Mouse (Mus musculus): ENCODE measurements around the gene Ern1.

Gene Ern1

DNA sequence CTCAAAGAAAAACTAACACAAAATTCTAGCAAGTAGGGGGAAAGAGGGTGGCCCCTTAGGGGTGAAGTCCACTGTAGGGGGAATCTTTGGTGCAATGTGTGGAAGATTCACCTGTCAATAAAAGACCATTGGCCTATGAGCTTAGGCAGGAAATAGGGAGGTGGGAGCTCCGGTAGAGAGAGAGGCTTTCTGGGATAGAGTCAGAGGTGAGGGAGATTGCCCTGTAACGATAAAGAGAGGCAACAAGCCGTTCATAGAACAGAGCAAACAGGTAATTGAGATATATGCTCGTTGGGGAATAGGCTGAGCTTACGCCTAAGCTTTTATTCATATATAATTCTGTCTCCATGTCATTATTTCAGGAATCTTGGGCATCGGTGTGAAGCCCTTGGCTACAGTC lies 100.6 kb downstream of the Ern1 start:
- no peak for DNase-seq

DNA sequence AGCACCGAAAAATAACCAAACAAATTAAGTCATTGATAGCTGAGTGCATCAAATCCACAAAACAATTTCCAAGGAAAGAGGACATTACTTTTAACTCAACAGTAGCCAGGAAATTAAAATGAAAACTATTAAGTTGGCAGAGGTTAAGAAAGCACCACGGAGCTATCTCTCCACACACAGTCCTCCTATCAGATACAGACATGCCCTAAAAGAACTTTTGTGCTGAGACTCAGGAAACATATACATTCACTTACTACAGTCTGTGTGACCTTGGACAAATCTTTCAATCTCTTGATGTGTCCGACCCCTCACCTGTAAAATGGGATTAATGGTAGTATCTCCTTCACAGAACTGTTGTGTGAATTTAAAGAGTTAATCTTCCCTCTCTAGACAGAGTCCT lies 101.2 kb downstream of the Ern1 start:
- no peak for DNase-seq

DNA sequence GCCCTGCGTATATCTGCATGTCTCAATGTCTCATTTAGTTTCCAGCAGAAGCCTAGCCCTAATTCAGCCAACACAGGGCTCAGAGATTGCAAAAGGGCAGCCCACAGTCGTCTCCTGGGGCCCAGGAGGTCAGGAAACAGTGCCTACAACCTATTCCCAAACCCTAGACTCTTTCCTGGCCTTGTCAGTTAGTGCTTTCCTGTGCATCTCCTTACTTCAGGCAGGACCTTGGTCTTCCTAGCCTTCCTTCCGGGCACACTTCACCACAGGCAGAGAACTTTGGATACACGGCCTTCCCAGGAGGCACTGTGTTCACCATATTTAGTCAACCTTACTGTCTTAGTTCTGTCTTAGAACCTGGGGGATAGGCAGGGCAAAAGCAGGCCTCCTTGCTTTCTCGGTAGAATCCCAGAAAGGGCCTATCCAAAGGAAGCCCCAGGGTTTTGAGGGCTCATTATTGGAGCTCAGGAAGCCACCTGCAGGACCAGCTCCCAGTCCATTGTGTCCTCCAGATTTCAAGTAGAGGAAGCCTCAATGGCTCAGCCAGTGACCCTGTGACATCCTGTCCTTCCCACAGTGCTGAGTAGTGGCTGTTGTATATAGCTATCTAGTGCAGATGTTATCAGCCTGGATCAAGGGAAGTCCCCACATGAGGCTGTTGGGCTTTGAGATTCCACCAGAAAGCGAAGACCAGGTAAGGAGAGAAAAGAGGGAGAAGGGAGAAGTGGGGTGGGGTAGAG lies 104.4 kb downstream of the Ern1 start:
- DNase-seq: no peak

DNA sequence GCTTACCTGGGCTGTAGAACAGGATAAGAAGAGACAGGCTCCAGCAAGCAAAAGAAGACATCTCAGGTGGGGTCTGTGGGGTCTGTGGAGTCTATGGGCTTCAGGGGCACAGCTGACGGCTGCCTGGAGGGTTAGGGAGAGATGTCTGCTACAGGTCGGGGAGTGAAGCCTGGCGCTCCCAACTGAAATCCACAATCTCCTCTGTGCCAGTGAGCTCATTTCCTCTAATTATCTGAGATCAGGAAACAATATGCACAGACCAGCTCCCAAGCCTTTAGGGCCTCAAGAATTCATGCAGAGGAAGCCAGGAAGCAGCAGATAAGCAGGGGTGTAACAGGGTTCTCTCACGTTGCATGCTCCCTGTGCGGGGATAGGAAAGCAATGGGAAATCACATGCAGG lies 105.2 kb downstream of the Ern1 start:
- no peak for DNase-seq

DNA sequence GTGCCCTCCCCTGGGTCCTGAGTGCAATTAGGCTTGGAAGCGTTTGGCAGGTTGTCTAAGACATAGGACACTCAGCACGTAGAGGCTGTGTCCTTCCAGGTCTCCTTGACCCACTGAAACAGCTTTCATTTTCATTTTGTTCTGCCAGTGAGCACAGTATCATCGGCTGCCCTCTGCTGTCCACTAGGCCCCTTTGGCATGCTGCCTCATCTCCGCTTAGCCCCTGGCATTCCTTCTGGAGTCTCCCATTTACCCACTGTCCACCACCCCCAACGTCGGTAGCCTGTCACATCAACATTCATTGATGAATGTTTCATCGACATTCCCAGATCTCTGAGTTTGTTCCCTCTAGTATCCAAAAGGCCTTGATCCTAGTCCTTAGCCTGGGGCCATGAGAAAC lies 105.8 kb downstream of the Ern1 start:
- DNase-seq: peak; percentile 47 to 52

DNA sequence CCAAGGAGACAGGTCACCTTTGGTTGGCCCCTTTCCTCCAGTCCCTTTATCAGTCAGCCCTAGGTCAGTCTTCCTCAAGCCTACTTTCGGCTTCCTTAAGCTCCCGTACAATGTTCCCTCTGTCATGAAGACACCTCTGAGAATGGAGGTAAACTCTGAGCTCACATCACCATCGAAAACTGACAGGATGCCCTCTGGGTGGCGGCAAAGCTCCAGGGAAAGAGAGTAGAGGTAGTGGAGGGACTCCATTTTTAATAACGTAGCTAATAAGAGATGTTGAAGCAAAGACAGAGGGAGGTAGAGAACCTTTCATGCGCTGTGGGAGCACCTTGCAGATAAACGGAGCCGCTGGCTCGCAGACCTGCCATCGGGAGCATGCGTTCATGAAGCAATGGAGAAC lies 106.6 kb downstream of the Ern1 start:
- DNase-seq: no peak

DNA sequence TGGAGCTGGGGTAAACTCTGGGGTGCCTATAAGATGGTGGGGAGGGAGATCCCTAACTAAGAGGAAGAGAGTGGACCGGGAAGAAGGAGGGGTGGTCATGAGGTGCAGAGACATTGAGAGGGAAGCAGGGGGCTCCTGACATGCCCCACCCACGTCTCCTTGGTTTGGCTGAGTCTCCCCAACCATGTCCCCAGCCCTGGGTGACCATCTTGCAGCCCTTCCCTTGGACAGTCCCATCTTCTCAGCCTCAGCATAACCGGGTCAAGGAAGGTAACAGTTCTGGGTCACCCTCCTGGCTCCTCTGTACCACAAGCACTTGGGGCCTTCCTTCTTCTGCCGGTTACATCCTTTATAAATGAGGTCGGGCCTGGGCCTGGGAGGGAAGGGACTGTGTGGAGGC lies 112.7 kb downstream of the Ern1 start:
- no peak for DNase-seq

DNA sequence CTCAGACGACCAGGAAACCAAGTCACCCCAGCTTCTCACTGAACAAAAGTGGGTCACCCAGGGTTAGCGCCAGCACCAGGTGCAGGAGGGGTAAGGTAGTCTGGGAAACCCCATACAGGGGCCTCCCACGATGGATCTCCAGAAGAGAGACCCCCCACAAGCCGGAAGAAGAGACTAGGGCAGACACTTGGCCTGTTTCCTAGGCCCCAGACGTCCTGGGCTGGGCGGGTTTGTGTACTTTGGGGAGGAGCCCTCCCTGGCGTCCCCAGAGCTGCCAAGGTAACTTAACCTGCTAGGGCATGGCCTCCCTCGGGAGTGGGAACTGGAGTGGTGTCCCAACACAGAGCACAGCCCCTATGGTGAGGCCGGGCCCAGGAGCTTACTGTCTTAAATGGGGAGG lies 113.1 kb downstream of the Ern1 start:
- DNase-seq: no peak

DNA sequence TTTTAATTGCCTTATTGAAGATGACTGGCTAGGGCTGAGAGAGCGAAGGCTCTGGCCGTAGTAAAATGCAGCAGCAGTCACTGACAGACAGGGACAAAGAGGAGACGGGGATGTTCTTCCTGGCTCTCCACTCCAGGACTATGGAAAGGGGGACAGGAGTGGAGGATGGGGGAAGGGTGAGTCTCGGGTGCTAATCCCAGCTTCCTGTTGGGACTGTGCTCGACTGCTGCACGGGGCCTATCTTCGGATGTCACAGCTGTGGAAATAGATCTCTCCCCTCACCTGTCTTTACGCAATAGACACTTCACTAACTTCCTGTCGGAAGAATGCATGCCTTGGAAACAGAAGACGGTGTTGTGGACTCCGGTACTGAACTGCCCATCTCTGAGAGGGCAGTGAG lies 113.7 kb downstream of the Ern1 start:
- no peak for DNase-seq

DNA sequence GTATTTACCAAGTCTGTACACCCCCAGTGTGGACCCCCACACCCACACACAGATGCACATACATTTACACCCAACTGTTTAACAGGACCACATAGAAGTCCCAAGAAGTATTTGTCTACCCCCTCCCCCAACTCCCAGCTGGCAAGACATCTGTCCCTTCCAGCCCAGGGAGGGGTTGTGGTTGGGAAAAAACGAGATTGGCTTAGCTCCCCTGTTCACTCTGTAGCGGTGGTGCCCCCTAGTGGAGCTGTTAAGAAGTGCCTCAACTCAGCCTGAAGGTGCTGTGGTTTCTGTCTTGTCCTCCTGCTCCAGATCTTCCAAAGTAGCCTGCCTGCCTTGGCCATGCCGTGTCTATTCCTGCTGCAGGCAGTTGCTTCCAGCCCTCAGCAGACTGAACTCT lies 121.3 kb downstream of the Ern1 start:
- DNase-seq: peak; percentile 92 to 95

DNA sequence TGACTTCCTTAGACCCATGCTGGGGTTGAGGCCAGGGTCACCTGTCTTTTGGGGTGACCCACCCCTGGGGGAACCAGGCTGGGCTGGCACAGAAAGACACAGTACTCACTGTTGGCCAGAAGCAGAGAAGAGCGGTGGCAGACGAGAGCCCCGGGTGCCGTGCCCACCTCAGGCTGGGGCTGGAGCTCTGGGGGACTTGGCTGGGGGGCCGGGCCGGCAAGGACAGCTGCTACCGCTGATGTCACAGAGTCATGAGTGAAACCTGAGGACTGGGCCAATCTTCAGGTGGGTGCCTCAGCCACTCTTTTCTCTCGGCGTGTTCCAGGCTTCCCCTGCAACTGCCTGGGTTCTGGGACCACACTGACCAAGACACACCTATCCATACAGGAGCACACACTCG lies 122.3 kb downstream of the Ern1 start, which contains the start of gene Prr29:
Gene Prr29 (plus strand): TSS at position 107 of the 400 bp plus-strand sequence.
- peak; percentile 19 to 30 for DNase-seq

DNA sequence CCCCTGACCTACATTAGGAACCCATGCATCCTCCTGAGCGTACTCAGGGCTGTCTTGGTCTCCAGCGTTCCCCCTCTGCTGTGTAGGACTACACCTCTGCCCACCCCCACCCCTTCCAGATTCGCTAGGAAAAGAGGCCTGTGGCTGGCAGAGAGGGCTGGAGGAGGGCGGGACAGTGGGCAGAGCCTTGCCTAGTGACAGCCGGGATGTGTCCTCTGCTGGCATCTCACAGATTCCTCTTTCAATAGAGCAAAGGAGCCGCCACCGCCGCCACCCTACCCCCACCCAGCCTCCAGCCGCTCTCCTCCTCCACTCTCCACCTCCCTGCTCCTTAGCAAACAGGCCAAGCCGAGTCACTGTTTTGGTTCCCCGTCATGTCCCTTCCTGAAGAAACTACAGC lies 122.9 kb downstream of the Ern1 start:
- peak; percentile 53 to 54 for DNase-seq

DNA sequence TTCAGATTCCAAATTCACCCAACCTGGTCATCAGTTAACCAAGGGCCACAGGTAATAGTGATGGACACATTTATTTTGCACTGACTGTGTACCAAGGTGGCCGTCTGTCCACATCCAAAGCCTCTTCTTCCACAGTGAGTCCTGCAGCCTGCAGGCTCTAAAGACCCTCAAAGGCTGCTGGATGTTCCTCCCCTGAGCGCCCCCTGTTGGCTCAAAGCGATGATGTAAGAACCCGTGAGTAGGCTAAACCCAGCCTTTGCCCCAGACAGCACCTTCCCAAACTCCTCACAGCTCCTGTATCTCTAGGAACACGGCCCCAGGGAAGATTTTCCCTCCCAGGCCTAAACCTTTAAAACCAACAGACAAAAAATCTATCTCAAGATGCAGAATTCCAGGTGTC lies 128.3 kb downstream of the Ern1 start:
- DNase-seq: peak; percentile 31 to 38

DNA sequence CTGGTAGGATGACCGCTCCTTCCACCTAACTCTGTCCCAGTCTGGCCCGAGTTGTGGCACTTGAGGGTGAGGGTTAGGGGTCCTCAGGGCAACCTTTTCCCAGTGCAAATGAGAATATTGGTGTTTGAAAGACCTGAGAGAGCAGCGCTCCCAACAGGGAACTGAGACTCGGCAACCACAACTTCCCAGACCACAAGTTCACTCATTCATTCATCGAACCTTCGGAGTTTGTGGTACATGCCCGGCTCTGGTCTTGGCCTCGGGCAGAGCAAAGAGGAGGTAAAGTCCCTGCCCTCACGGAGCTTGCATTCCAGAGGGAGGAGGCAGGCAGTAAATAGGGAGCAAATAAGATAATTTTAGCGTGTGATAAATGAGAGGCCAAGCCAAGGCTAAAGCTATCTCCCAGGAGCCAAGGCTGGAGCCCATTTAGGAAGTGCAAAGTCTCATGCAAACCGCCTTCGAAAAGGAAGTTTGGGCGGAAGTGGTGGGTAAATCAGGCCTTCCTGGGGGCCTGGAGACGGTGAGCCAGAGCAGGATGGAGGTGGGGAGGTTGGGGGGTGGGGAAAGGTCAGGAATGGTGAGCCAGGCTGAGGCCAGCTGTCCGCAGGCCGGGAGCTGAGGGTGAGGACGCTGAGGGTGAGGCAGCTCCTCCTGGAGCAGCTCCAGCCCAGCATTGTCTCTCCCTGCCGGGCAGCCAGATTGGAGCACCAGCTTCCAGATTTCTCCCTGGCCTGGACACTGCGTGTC lies 132.1 kb downstream of the Ern1 start:
- peak; percentile 72 to 79 for DNase-seq

DNA sequence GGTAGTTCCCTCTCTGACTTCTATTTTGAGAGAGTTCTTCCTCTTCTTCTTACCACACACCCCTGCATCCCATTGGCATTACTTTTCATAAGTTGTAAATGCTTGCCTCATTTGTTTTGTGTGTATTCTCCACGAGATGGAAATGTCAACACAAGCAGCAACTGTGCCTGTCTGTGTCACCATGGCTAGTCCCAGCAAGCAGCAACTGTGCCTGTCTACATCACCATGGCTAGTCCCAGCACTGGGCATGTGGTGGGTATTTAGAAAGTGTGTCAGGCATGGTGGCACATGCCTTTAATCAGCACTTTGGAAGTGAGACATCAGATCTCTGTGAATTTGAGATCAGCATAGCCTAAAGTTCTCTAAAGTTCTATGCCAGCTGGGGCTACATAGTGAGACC lies 133.5 kb downstream of the Ern1 start:
- no peak for DNase-seq

DNA sequence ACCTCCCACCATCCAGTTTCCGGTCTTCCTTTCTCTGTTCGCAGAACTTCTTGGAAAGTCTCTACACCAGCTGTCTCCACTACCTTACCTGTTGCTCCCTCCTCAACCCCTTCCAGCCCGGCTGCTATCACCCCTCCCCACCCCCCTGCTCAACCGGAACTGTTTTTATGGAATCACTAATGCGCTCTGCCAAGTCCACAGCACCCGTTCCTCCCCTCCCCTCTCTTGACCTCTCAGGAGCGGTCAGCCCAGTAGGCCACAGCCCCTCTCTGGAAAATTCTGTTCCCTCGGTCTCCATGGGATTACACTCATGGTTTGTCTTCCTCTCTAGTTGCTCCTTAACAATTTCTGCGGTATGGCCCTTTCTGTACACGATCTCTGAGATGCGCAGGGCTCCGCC lies 134.5 kb downstream of the Ern1 start, which contains the start of gene Scn4a:
Gene Scn4a (minus strand): TSS at position 101 of the 400 bp plus-strand sequence.
- no peak for DNase-seq

DNA sequence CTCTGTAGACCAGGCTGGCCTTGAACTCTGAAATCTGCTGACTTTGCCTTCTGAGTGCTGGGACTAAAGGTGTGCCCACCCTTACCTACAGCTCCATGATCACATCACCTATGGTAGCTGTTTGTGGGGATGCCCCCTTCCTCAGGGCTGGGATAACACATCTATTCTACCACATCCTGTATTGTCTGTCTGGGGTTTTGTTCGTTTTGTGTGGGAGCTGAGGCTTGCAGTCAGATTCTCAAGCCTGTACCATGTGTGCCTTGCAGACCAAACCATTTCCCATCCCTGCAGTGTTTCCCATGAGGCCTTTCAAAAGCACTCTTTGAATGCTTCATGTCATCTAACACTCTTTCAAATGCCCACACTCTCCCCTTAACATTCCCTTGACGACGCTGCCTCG lies 135.7 kb downstream of the Ern1 start:
- DNase-seq: no peak

DNA sequence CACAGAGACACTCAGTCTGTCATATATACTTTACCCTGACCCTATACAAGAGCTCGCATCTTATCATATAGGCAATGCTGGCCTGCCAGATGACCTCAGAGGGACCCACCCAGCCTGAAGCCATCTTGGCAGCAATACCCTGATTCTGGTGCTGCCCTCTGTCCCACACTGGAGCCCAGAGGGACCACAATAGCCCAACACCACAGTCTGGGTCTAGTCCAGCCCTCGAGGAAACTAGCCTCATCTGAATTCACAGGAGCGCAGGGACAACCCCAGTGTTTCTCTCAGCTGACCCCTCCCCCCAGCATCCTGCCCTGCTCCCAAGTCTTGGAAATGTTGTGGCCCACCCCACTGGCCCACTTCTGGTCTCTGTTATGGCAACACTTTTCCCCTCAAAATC lies 136.4 kb downstream of the Ern1 start:
- peak; percentile 32 for DNase-seq

DNA sequence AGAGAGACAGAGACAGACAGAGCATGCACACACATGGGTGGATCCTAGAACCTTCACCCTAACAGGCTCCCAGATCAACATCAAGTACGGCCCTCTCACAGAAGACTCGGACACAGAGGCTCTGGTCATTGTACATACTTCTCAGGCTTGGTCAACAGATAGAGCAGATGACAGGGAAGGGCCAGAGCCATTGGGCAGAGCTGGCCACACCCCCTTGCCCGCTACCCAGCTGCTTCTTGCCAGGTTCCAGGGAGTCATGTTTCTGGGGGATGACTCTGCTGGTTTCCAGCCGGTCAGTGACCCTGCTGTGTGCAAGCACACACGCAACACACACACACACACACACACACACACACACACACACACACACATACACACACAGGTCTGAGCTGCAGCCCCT lies 136.8 kb downstream of the Ern1 start:
- no peak for DNase-seq

DNA sequence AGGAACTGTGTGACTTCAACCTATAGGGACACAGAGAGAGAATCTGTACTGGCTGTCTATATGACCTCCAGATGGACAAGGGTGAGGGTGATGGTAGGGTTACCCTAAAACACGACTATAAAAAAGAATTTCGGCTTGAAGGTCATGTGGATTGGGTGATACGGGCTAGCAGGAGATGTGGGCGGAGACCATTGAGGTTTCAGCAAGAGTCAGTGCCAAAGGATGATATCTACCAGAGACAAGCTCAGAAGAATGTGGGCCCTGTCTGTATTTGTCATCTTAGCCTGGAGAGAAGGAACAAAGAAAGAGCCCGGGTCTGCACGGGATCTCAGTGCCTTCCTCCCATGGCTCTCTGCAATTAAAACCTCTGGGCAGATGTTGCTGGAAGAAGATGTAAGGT lies 137.9 kb downstream of the Ern1 start:
- DNase-seq: no peak

DNA sequence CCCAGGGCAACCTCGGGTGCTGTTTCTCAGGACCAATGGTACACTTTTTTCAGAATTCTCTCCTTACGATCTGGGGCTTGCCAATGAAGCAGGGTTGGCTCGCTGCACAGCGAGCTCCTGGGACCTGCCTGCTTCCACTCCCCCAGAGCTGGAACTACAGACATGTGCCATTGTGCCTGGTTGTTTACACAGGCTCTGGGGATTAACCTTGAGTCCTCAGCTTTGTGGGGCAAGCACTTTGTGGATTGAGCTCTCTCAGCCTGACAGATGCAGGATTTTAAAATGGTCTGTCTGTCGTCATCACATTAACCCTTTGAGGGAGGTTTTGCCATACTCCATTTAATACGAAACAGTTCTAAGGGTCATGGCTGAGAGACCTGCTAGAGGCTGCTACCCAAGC lies 142.7 kb downstream of the Ern1 start:
- DNase-seq: no peak

All from cerebellum, postnatal 10 days (tissue).